Mouse (Mus musculus): ENCODE measurements around the gene Hmgb3.
"Not testable (repeated sequence)": the region's sequence is repeated elsewhere in the genome, so short reads cannot be mapped to it uniquely, and the experiment has no call there.

The Hmgb3 gene

GRCm38 (mm10) chrX:71555415-71556114 is at the start of gene Hmgb3:
Gene Hmgb3 (plus strand): TSS chrX:71555918.
- DNase-seq = peak; percentile 85 to 94

DNA sequence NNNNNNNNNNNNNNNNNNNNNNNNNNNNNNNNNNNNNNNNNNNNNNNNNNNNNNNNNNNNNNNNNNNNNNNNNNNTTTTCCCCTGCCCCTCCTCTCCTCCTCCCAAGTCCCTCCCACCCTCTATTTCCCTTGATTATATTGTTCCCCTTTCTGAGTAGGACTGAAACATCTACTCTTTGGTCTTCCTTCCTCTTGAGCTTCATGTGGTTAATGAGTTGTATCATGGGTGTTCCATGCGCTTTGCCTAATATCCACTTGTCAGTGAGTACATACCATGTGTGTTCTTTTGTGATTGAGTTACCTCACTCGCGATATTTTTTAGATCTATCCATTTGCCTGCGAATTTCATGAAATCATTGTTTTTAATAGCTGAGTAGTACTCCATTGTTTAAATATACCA is 49.1 kb upstream of the Hmgb3 start:
- not testable (repeated sequence) for DNase-seq

- DNase-seq = no peak
These were observed 36.5 kb upstream of the Hmgb3 start for GRCm38 (mm10) chrX:71519252-71519651.

- no peak for DNase-seq
These were observed 32.8 kb upstream of the Hmgb3 start for GRCm38 (mm10) chrX:71522889-71523288.

DNA sequence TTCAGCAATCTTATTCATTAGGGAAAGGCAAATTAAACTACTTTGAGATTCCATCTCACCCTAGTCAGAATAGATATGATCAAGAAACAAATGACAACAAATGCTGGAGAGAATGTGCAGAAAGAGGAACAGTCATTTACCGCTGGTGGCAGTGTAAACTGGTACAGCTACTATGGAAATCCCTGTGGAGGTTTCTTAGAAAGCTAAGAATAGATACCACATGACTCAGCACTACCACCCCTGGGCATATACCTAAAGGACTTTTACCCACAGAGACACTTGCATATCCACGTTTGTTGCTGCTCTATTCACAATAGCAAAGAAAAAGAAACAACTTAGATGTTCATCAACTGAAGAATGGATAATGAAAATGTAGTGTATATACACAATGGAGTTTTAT is 31.4 kb upstream of the Hmgb3 start:
- DNase-seq = no peak

DNA sequence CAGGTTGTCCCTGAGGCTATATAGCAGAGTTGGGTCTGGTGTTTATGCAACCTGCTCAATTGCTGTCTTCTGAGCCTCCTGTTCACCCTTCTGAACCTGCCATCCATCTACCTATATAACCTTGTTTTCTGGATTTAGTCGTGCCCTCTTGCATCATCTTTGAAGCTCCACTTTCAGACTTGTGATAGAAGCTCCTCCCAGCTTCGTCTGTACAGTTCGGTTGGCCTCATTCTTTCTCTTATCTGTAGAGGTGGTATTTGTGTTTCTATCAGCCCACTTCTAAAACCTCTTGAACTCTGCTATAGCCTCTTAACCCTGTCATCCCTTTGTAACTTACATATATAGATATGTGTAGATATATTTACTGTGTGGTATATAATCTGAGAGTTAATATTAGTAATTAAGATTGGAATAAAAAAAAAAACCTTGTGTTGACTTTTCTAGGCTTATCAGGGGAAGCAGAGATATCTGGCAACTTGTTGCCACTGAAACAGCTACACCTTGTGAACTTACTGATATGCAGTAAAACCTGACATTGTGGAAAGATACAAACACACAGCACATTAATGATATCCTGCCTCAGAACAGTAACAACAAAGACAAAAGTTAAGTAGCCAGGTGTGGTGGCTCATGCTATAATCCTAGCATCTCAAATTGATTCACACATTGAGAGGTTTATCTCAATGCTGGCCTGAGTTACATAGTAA is 30.0 kb upstream of the Hmgb3 start:
- no peak for DNase-seq

DNA sequence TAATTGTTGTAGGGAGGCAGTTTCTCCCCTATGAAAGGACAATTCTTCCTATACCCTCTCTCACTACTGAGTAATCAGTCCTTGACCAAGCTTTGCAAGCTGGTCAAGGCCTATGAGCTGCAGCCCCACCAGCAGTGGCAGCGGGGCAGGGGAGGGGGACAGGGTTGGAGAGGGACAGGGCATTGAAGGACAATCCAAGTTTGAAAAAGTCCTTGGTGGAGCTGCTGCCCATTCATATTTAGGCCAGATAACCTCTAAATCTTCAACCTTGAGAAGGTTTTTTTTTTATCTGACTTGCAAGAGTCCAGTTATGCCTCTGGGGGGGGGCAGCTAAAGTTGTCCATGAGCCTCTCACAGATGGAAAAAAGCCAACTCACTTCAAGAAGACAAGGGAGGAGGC is 28.3 kb upstream of the Hmgb3 start:
- DNase-seq = no peak

DNA sequence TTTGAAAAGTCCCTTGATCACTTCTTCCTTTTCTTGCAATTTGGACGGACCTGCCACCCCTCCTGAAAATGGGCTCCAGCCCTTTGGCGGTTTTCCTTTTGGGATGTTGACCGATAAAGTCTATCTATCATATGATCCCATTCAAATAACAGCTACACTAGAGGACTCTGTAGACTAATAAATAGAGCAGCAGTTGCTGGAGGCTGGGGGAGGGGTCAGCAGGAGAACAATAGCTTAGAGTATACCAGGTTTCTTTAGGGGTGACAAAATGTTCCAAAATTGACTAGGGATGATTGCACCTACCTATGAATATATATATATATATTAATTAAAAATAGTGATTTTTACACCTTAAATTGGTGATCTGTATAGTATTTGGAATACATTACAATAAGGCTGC is 27.6 kb upstream of the Hmgb3 start:
- DNase-seq = no peak

- DNase-seq = peak in 1 of 2 experiments; percentile 5
These were observed 27.1 kb upstream of the Hmgb3 start for GRCm38 (mm10) chrX:71528646-71529045.

DNA sequence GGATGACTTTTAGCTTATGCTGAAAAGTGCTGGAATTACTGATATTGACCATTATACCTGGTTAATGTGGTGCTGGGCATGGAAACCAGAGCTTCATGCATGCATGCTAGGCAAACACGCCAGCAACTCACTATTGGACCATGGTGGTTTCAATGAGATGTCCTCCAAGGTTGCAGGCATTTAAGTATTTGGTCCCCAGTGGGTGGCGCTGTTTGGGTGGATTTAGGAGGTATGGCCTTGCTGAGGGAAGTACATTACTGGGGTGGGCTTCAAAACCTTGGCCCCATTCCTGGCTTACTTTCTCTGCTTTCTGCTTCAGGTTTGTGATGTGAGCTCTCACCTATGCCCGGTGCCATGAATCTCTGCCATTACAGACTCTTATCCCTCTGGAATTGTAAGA is 23.1 kb upstream of the Hmgb3 start:
- DNase-seq = peak in 1 of 2 experiments; percentile 33

DNA sequence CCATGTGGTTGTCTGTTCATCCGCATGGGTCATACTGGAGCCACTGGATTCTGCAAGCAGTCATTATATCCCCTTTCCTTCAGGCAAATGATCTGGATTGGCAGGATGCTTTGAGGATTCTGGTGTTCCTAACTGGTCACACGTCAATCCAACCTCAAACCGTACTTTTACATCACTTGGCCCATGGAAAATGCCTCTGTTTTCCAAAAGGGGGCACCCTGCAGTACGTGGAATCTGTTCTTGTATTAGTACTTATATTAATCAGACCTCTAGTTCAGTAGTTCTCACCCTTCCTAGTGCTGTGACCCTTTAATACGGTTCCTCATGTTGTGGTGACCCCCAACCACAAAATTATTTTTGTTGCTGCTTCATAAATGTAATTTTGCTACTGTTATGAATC is 21.6 kb upstream of the Hmgb3 start:
- DNase-seq = peak in 1 of 2 experiments; percentile 1

DNA sequence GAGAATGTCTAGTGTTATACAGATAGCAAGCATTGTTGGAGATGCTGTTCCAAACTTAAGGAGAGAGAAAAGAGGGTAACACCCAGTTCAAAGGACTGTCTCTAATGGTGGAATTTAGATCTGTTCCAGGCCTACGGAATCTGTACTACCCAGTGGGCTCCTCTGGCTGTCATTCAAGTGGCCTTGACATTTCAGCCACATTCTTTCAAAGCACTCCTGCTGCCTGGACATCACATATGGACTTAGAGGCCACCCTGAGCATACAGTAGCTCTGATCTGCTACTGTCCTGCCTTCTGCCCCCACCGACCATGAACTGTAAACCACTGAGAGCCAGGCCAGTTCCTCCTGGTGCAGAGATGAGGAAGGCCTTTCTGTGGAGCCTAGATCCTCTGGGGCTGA is 17.9 kb upstream of the Hmgb3 start:
- DNase-seq = no peak

DNA sequence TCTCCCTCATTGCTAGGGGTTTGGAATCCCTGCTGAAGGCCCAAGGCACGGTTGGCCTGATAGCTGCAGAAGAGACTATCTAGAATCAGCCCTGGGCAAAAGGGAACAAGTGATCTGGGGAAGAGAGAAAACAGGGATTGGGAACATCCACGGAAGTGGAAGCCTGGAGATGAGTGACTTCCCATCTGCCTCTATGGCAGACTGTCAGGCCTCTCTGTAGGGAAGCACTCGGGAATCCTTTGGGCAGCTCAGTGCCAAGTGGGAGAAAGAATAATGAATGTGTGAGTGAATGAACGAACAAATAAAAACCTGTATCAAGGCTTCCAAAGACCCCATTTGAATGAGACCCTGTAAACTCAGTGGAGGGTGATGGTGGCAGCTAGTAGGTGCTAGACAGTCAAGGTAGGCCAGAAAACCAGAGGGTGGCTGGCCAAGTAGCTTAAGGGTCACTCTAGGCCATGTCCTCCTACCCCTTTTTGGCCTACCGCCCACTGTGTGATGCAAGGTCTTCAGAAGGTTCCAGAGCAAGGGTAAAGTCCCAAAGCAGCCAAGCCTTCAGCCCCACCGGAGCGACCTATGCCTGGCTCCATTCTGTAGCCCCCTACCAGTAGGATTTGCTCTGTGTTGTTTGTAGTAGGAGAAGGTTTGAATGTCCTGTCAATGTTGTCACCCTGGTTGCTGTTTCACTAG is 14.8 kb upstream of the Hmgb3 start:
- peak; percentile 60 to 87 for DNase-seq

GRCm38 (mm10) chrX:71544731-71545130 is 11.0 kb upstream of the Hmgb3 start:
- no peak for DNase-seq

DNA sequence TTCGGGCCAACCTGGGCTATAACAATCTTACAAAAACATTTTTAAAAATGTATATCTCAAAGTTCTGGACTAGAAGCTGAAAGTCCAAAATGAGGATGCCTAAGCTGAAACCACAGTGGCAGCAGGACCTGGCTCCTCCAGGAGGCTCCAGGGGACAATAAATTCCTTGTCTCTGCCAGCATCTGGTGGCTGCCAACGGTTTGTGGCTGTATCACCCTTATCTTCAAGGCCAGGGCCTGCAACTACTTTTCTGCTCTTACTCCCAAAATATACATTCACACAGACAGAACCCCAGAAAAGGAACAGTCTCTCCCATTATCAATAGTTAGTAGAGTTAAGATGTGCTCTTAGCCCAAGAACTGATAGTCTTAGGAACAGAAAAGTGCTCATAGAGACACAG is 10.6 kb upstream of the Hmgb3 start:
- DNase-seq = no peak

DNA sequence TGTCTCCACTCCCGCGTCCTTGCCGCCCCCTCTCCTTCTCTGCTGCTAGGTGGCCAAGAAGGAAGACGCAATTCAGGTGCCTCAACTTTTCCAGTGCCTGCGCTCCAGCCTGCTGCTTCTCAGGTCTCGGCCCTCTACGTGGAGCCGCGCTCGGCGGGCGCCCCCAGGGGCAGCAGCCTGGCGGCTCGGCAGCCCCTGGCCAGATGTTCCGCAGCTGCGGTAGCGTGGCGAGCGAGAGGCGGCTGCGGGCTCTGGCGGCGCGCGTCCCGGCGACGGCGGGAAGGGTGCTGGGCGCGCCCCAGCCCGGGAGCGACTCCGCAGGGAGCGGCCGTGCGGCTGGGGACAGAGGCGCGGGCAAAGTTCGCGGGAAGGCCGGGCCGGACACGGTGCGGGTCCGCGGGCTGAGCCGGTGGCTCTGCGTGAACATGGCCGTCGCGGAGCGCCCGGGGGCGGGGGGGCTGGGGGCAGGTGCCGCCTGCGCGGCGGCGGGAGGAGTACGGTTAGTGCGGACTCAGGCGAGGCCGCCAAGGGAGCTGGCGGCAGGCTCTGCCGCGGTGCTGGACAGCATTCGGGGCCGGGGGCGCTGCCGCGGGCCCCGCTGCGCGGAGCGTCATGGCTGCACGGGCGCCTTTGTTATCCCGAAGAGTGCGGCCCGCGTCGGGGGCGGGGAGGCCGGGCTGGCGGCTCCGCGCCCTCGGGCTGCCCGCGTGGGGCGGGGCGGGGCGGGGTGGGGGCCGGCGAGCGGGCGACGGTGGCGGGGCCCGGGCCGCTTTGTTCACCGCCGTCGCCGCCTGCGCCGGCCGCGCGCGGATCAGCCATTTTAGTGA is 610 bp downstream of the Hmgb3 start:
- peak; percentile 13 to 61 for DNase-seq

DNA sequence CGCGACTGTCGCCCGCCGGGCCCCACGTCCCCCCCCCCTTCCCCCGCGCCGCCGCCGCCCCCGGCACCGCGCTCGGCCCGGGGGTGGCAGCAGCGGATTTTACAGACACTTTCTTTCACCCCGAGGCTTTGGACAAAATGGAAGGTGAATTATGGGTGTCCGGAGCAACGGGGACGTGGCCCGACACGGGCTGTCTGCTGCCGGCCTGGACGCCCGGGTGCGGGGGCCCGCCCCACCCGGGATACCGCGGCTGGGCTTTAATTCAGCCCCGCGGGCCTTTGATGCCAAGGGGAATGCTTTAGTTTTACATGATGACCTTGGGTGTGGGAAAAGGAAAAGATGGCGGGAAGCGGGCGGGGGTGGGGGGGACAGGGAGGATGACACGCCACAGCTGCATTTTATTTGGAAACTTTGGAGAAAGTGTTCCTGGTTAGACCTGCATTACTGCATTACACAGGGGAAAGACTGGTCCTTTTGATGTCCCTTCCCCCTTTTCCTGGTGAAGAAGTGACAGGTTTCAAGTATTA is 1.3 kb downstream of the Hmgb3 start:
- peak in 1 of 2 experiments; percentile 32 for DNase-seq

GRCm38 (mm10) chrX:71559336-71559735 is 3.6 kb downstream of the Hmgb3 start:
- no peak for DNase-seq

GRCm38 (mm10) chrX:71560796-71561195 is 5.1 kb downstream of the Hmgb3 start:
- DNase-seq = no peak

GRCm38 (mm10) chrX:71573132-71573900 is 17.6 kb downstream of the Hmgb3 start:
- DNase-seq = peak; percentile 33 to 55

DNA sequence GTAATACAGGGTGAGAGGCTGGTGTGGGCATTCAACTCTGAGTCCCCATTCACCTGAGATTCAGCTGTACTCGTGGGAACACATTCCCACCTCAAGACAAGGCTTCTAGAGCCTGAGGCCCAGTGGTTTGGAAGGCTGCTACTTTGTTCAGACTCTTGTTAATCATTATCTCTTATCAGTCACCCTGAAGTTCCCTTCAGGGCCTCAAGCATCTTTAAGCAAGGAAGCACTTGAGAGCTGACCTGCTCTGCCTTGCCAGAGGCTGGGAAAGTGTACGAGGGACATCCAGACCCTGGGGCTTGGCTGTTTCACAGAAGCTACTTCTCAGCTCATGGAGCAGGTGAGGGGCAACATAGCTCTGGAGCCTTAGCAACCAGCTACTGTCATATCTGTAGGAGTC is 19.8 kb downstream of the Hmgb3 start:
- no peak for DNase-seq

GRCm38 (mm10) chrX:71589181-71589580 is 33.5 kb downstream of the Hmgb3 start:
- no peak for DNase-seq

All from kidney, postnatal 25 days (tissue).